ENCODE assay signal across 8 mouse cellular contexts in genomic region chr1:127827325-127827724, GRCm38 (mm10). TPM values are rescaled to one million over a fixed set of nuclear protein-coding genes. Genes with fewer than 3 reads are reported as not detected.
DNase-seq lines count a peak whose midpoint lies in the region; TF ChIP-seq lines count a peak whose summit lies in the region.

No protein-coding gene starts in this region.

- H3K4me3 ChIP-seq in cerebellum, adult 2 months (replicated peaks; ENCODE audit: insufficient read depth, low read depth, low read length) = no peak overlapping the region

- DNase-seq in cerebellum, adult 2 months = peak in 1 of 2 experiments; percentile 16
- no peak for DNase-seq in cerebellum, postnatal 4 days (ENCODE audit: low spot score in 2 of 2)
- DNase-seq in left cerebral cortex, postnatal 14 days (ENCODE audit: low spot score in 2 of 2) = peak; percentile 41 to 55
- no peak for DNase-seq in left cerebral cortex, postnatal 36 days (ENCODE audit: low spot score in 2 of 2)
- DNase-seq in ZHBTc4 (ENCODE audit: low read depth, low spot score) = peak; percentile 66
- peak; percentile 13 to 15 for DNase-seq in heart, postnatal 36 days
- DNase-seq in naive thymus-derived CD4-positive, alpha-beta T cell, adult 2 months (ENCODE audit: low read depth) = peak; percentile 86
- no peak for DNase-seq in urinary bladder, postnatal 25 days (ENCODE audit: low spot score)

- intact Hi-C loops in left cerebral cortex, postnatal 14 days (cut with DNase I) = loop anchor here (5.0 kb wide), 2 partner anchors 95 to 315 kb away; no protein-coding TSS in a partner anchor
- intact Hi-C loops in left cerebral cortex, postnatal 36 days (cut with DNase I) = loop anchor here (5.0 kb wide), 3 partner anchors 80 to 315 kb away; no protein-coding TSS in a partner anchor
- intact Hi-C loops in heart, postnatal 36 days (cut with DNase I) = loop anchor here (5.0 to 10.0 kb wide), 5 partner anchors 90 to 1007 kb away; no protein-coding TSS in a partner anchor

- TF ChIP-seq POLR2A in cerebellum, adult 2 months (IDR thresholded peaks at IDR 0.05; ENCODE audit: borderline replicate concordance, insufficient read depth, low read length) = no peak

- WGBS in cerebellum, adult 2 months = 22% methylated on average over 2 of the region's 2 CpGs

- peak; percentile 29; the same call in 1 of the 2 replicates for TF ChIP-seq CTCF in cerebellum, adult 2 months (IDR thresholded peaks at IDR 0.05; ENCODE audit: borderline replicate concordance, insufficient read depth, low read depth, low read length)

- no peaks in the 10 kb centered on the region for H3K27me3 ChIP-seq in cerebellum, adult 2 months (ENCODE audit: control insufficient read depth, insufficient read depth, low read length)

- H3K27ac ChIP-seq in cerebellum, adult 2 months (ENCODE audit: insufficient read depth, low read length) = no peak overlapping the region

- no peaks in the 10 kb centered on the region for H3K4me1 ChIP-seq in cerebellum, adult 2 months (ENCODE audit: control insufficient read depth, insufficient read depth, low read length)

RNA-seq across cellular contexts. Expression of gene Map3k19, which starts 27.5 kb away (rescaled TPM):
- polyA plus RNA-seq in cerebellum, adult 2 months (2012; rRNA removed) = 1.6 and 2.1 TPM in 2 replicates
- total RNA-seq in left cerebral cortex, postnatal 14 days (2021) = 1 to 10 TPM; 4.7 to 7.5 TPM
- total RNA-seq in left cerebral cortex, postnatal 36 days (2021) = 1 to 10 TPM; 4.4 to 8.7 TPM
- total RNA-seq in heart, postnatal 36 days (2021) = under 1 TPM in 1 of 2 experiments, not detected in 1; 0.05 TPM

RNA-seq across cellular contexts. Expression of gene Rab3gap1, which starts 41.2 kb away (rescaled TPM):
- 42.5 and 43.3 TPM in 2 replicates for polyA plus RNA-seq in cerebellum, adult 2 months (2012; rRNA removed)
- 10 to 100 TPM; 65.4 to 67.9 TPM for total RNA-seq in left cerebral cortex, postnatal 14 days (2021)
- total RNA-seq in left cerebral cortex, postnatal 36 days (2021) = 10 to 100 TPM; 72.2 to 78.2 TPM
- total RNA-seq in heart, postnatal 36 days (2021) = 10 to 100 TPM; 41.2 to 42.7 TPM

RNA-seq across cellular contexts. Expression of gene Ccnt2, which starts 53.4 kb away (rescaled TPM):
- 53.9 and 54.9 TPM in 2 replicates for polyA plus RNA-seq in cerebellum, adult 2 months (2012; rRNA removed)
- 10 to 100 TPM; 55.0 to 59.4 TPM for total RNA-seq in left cerebral cortex, postnatal 14 days (2021)
- total RNA-seq in left cerebral cortex, postnatal 36 days (2021) = 10 to 100 TPM; 50.8 to 72.3 TPM
- 10 to 100 TPM; 20.9 to 26.6 TPM for total RNA-seq in heart, postnatal 36 days (2021)

Comparison
In these comparisons a context has a peak if more than half of its experiments do, and no peak if none do; other contexts are left out.
1. DNase-seq: peak in left cerebral cortex, postnatal 14 days (2 of 2), ZHBTc4 (single experiment), heart, postnatal 36 days (2 of 2) and naive thymus-derived CD4-positive, alpha-beta T cell, adult 2 months (single experiment); none in cerebellum, postnatal 4 days (0 of 2), left cerebral cortex, postnatal 36 days (0 of 2) and urinary bladder, postnatal 25 days (single experiment).
2. RNA of gene Map3k19, which starts 27.5 kb away (total RNA-seq): 4.4 to 8.7 TPM in left cerebral cortex, postnatal 36 days and 4.7 to 7.5 TPM in left cerebral cortex, postnatal 14 days; 0.05 TPM in heart, postnatal 36 days; every median in the first group is over 4 times any median in the second.